Mouse (Mus musculus) G1E (cell line): Measurements from ENCODE around the gene Filip1. TPM values are rescaled to one million over a fixed set of nuclear protein-coding genes. Genes with fewer than 3 reads are reported as not detected.

ENCODE experiments used
- ATAC-seq: 2 replicates; pipeline ENCODE4 v1.8.0; 2016; ENCODE audit warnings: mild to moderate bottlenecking; ENCODE audit not compliant: insufficient number of reproducible peaks, poor library complexity, low FRiP score, severe bottlenecking; ENCODE audit errors: extremely low read depth
- DNase-seq: peaks from one replicate; pipeline ENCODE4 v3.0.0; 2012; ENCODE audit warnings: low spot score
- H3K27me3 ChIP-seq: 2 replicates; pipeline ENCODE4 v1.6.1; 2012; ENCODE audit warnings: mild to moderate bottlenecking, low read length, inconsistent platforms; ENCODE audit not compliant: insufficient read depth
- H3K36me3 ChIP-seq: replicated peaks from 2 replicates; pipeline ENCODE3; 2012; ENCODE audit warnings: mild to moderate bottlenecking, inconsistent platforms
- H3K4me1 ChIP-seq: 2 replicates; pipeline ENCODE4 v1.6.1; 2012; ENCODE audit warnings: low read depth, low read length, inconsistent platforms, mixed read lengths; ENCODE audit not compliant: insufficient read depth
- H3K4me3 ChIP-seq: 2 replicates; pipeline ENCODE4 v1.5.1; 2012; ENCODE audit warnings: low read depth, mild to moderate bottlenecking, inconsistent platforms, low read length, moderate library complexity, mixed read lengths
- H3K9me3 ChIP-seq: replicated peaks from 2 replicates; pipeline ENCODE4 v1.6.1; 2012; ENCODE audit warnings: inconsistent platforms
- CTCF ChIP-seq: IDR thresholded peaks from 2 replicates; pipeline ENCODE4 v1.5.1; 2012; ENCODE audit warnings: low read depth, low read length, inconsistent platforms, mixed read lengths
- GATA1 ChIP-seq: IDR thresholded peaks from 2 replicates; pipeline ENCODE4 v1.6.1; 2012; ENCODE audit warnings: borderline replicate concordance, low read length, inconsistent platforms, mixed read lengths
- GATA2 ChIP-seq: IDR thresholded peaks from 2 replicates; pipeline ENCODE4 v1.6.1; 2012; ENCODE audit warnings: low read depth, low read length, inconsistent platforms, borderline replicate concordance
- POLR2AphosphoS5 ChIP-seq: IDR thresholded peaks from 2 replicates; pipeline ENCODE4 v1.6.1; 2012; ENCODE audit warnings: low read depth, low read length, inconsistent platforms; ENCODE audit not compliant: insufficient replicate concordance
- TAL1 ChIP-seq: conservative IDR thresholded peaks from 2 replicates; pipeline ENCODE4 v1.6.1; 2012; ENCODE audit warnings: low read depth, low read length, inconsistent platforms, mixed read lengths
- polyA plus RNA-seq: library from polyadenylated mRNA; stranded (reverse); fragments of >175 nt; gene quantifications from 2 replicates; pipeline ENCODE4 v1.2.3, GENCODE M21; 2012
- total RNA-seq, 2 experiments: library from RNA; stranded (forward) in 1 of 2; stranded (reverse) in 1 of 2; fragments of 200-1000 nt in 1 of 2; fragments of >200 nt in 1 of 2; fragmentation: Nextera tagmentation in 1 of 2; gene quantifications; 2 replicates each; pipeline ENCODE4 v1.2.3; 2014 to 2017

The Filip1 gene
- total and polyA plus RNA-seq, 3 experiments: 0.11 TPM; not detected in 2

DNA sequence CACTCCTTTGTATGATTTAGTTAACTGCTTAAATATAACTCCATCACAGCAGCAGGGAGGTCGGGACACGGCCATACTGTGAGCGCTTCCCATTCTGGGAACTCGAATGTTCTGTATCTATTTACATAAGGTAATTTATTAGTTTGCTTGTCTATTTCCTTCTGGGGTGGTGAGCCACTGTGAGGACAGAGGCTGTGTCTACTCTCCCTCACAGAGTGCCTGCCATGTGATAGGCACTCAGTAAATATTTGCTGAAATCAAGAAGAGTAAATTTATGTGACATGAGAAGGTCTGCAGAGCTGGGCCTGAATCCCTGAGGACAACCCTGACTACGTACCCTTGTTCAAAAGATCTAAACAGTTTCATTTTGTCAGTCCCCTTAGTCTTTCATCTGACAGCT lies 143.1 kb downstream of the Filip1 start:
- Histone ChIP-seq H3K36me3 (no peaks in the 10 kb centered on the region), H3K9me3 (no peaks in the 10 kb centered on the region), H3K27me3 (peaks cover 5% of the 10 kb centered on the region; the same call in 1 of the 2 replicates), H3K4me1 (no peaks in the 10 kb centered on the region), H3K4me3 (no peak overlapping the region)
- no peak for ATAC-seq
- DNase-seq: no peak
- TF ChIP-seq GATA2: no peak
- TF ChIP-seq POLR2AphosphoS5: no peak
- no peak for TF ChIP-seq TAL1
- no peak for TF ChIP-seq CTCF
- TF ChIP-seq GATA1: no peak

GRCm38 (mm10) chr9:79865998-79866397 lies 146.7 kb downstream of the Filip1 start:
- no peaks in the 10 kb centered on the region for H3K4me1 ChIP-seq
- H3K9me3 ChIP-seq: no peaks in the 10 kb centered on the region
- H3K36me3 ChIP-seq: no peaks in the 10 kb centered on the region
- ATAC-seq (no peak), DNase-seq (no peak)
- H3K27me3 ChIP-seq: no peaks in the 10 kb centered on the region; the same call in 1 of the 2 replicates
- H3K4me3 ChIP-seq: no peak overlapping the region
- TF ChIP-seq GATA2 (no peak), TAL1 (no peak), POLR2AphosphoS5 (no peak), GATA1 (no peak), CTCF (no peak)

- Histone ChIP-seq H3K9me3 (no peaks in the 10 kb centered on the region), H3K4me3 (no peak overlapping the region), H3K27me3 (peaks cover 3% of the 10 kb centered on the region; the same call in 1 of the 2 replicates), H3K4me1 (no peaks in the 10 kb centered on the region), H3K36me3 (no peaks in the 10 kb centered on the region)
- no peak for ATAC-seq
- TF ChIP-seq CTCF: no peak
- no peak for TF ChIP-seq POLR2AphosphoS5
- no peak for TF ChIP-seq TAL1
- TF ChIP-seq GATA2: no peak
- TF ChIP-seq GATA1: no peak
- no peak for DNase-seq
These were observed 150.1 kb downstream of the Filip1 start for GRCm38 (mm10) chr9:79862544-79862943.

DNA sequence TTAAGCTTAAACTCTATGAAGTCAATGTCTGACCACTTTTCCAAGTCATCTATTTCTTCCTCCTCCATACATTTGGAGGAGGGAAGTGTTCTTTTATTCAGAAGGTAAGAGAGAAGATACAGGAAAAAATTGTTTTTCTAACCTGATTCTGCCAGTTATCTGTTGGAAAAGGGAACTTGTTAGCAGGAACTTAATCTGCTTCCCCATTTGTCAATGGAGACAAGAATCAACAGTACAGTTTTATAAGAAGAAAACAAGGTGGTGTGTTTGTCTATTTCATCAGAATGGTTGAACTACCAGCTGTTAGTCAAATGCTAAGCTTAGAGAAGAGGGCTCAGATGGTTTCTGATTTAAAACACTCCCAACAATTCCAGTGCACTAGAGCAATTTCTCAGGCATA lies 165.6 kb downstream of the Filip1 start:
- ATAC-seq: no peak
- DNase-seq: no peak
- H3K36me3 ChIP-seq: no peaks in the 10 kb centered on the region
- TF ChIP-seq CTCF: no peak
- no peak for TF ChIP-seq POLR2AphosphoS5
- no peak for TF ChIP-seq GATA1
- no peak for TF ChIP-seq GATA2
- no peak for TF ChIP-seq TAL1
- H3K27me3 ChIP-seq: no peaks in the 10 kb centered on the region
- H3K4me1 ChIP-seq: no peaks in the 10 kb centered on the region
- H3K9me3 ChIP-seq: no peaks in the 10 kb centered on the region
- H3K4me3 ChIP-seq: no peak overlapping the region

GRCm38 (mm10) chr9:79842615-79843014 lies 170.0 kb downstream of the Filip1 start:
- Histone ChIP-seq H3K4me3 (no peak overlapping the region), H3K27me3 (no peaks in the 10 kb centered on the region), H3K4me1 (no peaks in the 10 kb centered on the region), H3K9me3 (no peaks in the 10 kb centered on the region), H3K36me3 (no peaks in the 10 kb centered on the region)
- no peak for TF ChIP-seq GATA2
- TF ChIP-seq GATA1: no peak
- no peak for TF ChIP-seq POLR2AphosphoS5
- TF ChIP-seq TAL1: no peak
- TF ChIP-seq CTCF: no peak
- DNase-seq: no peak
- ATAC-seq: no peak

- Histone ChIP-seq H3K27me3 (no peaks in the 10 kb centered on the region), H3K9me3 (no peaks in the 10 kb centered on the region), H3K4me1 (no peaks in the 10 kb centered on the region), H3K4me3 (no peak overlapping the region), H3K36me3 (no peaks in the 10 kb centered on the region)
- DNase-seq (no peak), ATAC-seq (no peak)
- TF ChIP-seq POLR2AphosphoS5 (no peak), GATA1 (no peak), TAL1 (no peak), GATA2 (no peak), CTCF (no peak)
These were observed 170.6 kb downstream of the Filip1 start for GRCm38 (mm10) chr9:79842028-79842427.

DNA sequence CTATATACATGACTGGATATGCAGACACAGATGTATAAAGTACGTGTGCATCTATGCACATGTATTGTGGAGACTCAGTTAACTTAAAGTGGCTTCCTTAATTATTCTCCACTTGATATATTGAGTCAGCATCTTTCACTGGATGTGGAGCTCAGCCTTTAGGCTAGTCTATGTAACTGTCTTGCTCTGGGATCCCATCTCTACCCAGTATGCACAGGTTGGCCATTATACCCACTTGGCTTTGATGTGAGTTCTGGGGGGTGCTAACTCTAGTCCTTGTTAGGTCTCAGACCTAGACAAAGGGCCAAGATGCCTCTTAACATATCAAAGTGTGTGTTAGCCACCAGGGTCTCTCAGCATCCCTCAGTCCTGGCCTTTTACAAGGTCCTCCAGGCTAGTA lies 181.4 kb downstream of the Filip1 start:
- TF ChIP-seq GATA2: no peak
- TF ChIP-seq GATA1: no peak
- TF ChIP-seq TAL1: no peak
- no peak for TF ChIP-seq CTCF
- no peak for TF ChIP-seq POLR2AphosphoS5
- DNase-seq (no peak), ATAC-seq (no peak)
- no peaks in the 10 kb centered on the region for H3K9me3 ChIP-seq
- H3K4me1 ChIP-seq: no peaks in the 10 kb centered on the region
- H3K27me3 ChIP-seq: peaks cover 2% of the 10 kb centered on the region
- H3K36me3 ChIP-seq: no peaks in the 10 kb centered on the region
- no peak overlapping the region for H3K4me3 ChIP-seq
